Comparison of ENCODE assay signal across 13 mouse cellular contexts in the genomic region with DNA sequence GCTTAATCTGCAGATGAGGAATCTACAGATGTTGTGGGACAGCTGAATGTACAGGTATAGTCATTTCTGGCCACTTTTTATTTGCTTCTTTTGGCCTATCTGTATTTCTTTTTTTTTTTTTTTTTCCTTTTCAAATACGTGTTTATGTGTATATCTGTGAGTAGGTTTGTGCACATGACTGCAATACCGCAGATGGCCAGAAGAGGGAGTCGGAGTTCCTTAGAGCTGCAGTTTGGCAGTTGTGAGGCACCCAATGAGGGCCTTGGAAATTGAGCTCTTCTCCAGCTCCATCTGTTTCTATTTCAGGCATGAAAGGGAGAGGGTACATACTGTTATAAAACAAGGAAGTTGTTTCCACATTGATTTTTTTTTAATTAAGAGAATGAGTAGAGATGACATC.
DNase-seq lines count a peak whose midpoint lies in the region; ATAC-seq and TF ChIP-seq lines count a peak whose summit lies in the region.
"Had no signal": no experiment of that assay in that cellular context is flagged by ENCODE, and none has a peak within 500 bp of the region (broad histone marks: within the 10 kb centered on the region; RNA-seq: fewer than 3 reads in every experiment).

No protein-coding gene starts in this region.

- ATAC-seq in kidney, postnatal 0 days (replicated peaks; ENCODE audit: low FRiP score, low read depth) = no peak
- no peak for ATAC-seq in kidney, embryonic 14.5 days (ENCODE audit: low FRiP score, low TSS enrichment)
- no peak for ATAC-seq in granulocyte monocyte progenitor cell, adult 5-6 weeks (replicated peaks; ENCODE audit: poor library complexity, severe bottlenecking)

- peak; percentile 59 for TF ChIP-seq CTCF in kidney, postnatal 0 days (IDR thresholded peaks at IDR 0.05; ENCODE audit: low read depth)

- no peak overlapping the region for H3K27ac ChIP-seq in kidney, postnatal 0 days
- no peak overlapping the region for H3K27ac ChIP-seq in kidney, embryonic 14.5 days (ENCODE audit: low read depth, low read length)
- H3K27ac ChIP-seq: embryonic facial prominence, embryonic 15.5 days; heart, embryonic 10.5 days; liver, embryonic 15.5 days had no signal

- intact Hi-C loops in left cerebral cortex, postnatal 10 days (cut with DNase I) = no loop called here

- no peaks in the 10 kb centered on the region for H3K9me3 ChIP-seq in kidney, postnatal 0 days (replicated peaks; ENCODE audit: low read length)
- H3K9me3 ChIP-seq in kidney, embryonic 14.5 days (ENCODE audit: control insufficient read depth, low read length) = peaks cover 4% of the 10 kb centered on the region; the same call in 1 of the 2 replicates
- H3K9me3 ChIP-seq: embryonic facial prominence, embryonic 15.5 days; heart, embryonic 10.5 days; liver, embryonic 15.5 days had no signal

- no peaks in the 10 kb centered on the region for H3K4me1 ChIP-seq in kidney, postnatal 0 days (replicated peaks; ENCODE audit: insufficient read depth, low read length)
- no peaks in the 10 kb centered on the region for H3K4me1 ChIP-seq in kidney, embryonic 14.5 days (ENCODE audit: control insufficient read depth, insufficient read depth, low read length)
- H3K4me1 ChIP-seq: embryonic facial prominence, embryonic 15.5 days; liver, embryonic 15.5 days had no signal

- no peak for DNase-seq in kidney, postnatal 0 days (ENCODE audit: low spot score)
- DNase-seq in right cerebral cortex, postnatal 4 days = peak; percentile 40
- no peak for DNase-seq in right cerebral cortex, postnatal 25 days
- DNase-seq in c-Kit-negative CD71-positive TER-119-positive erythroid progenitor cells, embryonic 14.5 days (ENCODE audit: low read depth, low spot score) = peak; percentile 5
- DNase-seq in testis, postnatal 10 days (ENCODE audit: low spot score) = peak; percentile 72
- no peak for DNase-seq in left cerebral cortex, postnatal 10 days (ENCODE audit: extremely low spot score in 1 of 2, low spot score in 2 of 2)
- DNase-seq: adrenal gland, postnatal 36 days; kidney, adult 2 months had no signal

- H3K9ac ChIP-seq in kidney, postnatal 0 days (ENCODE audit: low read depth, low read length) = no peak overlapping the region
- H3K9ac ChIP-seq in kidney, embryonic 14.5 days (ENCODE audit: low read depth, low read length) = no peak overlapping the region
- H3K9ac ChIP-seq: embryonic facial prominence, embryonic 15.5 days; liver, embryonic 15.5 days had no signal

- H3K4me3 ChIP-seq in kidney, postnatal 0 days (replicated peaks; ENCODE audit: low read depth, low read length) = no peak overlapping the region
- H3K4me3 ChIP-seq in kidney, embryonic 14.5 days (ENCODE audit: low read length) = no peak overlapping the region
- H3K4me3 ChIP-seq: embryonic facial prominence, embryonic 15.5 days; heart, embryonic 10.5 days; liver, embryonic 15.5 days had no signal

- WGBS in kidney, postnatal 0 days = 80% methylated on average over 3 of the region's 3 CpGs
- WGBS in kidney, embryonic 14.5 days = 65% methylated on average over 3 of the region's 3 CpGs

- H3K36me3 ChIP-seq in kidney, postnatal 0 days (ENCODE audit: insufficient read depth, low read length) = no peaks in the 10 kb centered on the region
- H3K36me3 ChIP-seq in kidney, embryonic 14.5 days (ENCODE audit: control insufficient read depth, insufficient read depth, low read length) = no peaks in the 10 kb centered on the region
- H3K36me3 ChIP-seq: embryonic facial prominence, embryonic 15.5 days; heart, embryonic 10.5 days; liver, embryonic 15.5 days had no signal

- no peak overlapping the region for H3K4me2 ChIP-seq in kidney, postnatal 0 days (ENCODE audit: low read length)
- no peak overlapping the region for H3K4me2 ChIP-seq in kidney, embryonic 14.5 days (replicated peaks; ENCODE audit: low read depth, low read length)
- H3K4me2 ChIP-seq: embryonic facial prominence, embryonic 15.5 days; liver, embryonic 15.5 days had no signal

- no peaks in the 10 kb centered on the region for H3K27me3 ChIP-seq in kidney, postnatal 0 days (ENCODE audit: insufficient read depth, low read length)
- no peaks in the 10 kb centered on the region for H3K27me3 ChIP-seq in kidney, embryonic 14.5 days (ENCODE audit: control insufficient read depth, insufficient read depth, low read length)
- H3K27me3 ChIP-seq: liver, embryonic 15.5 days had no signal

Comparison
In these comparisons a context has a peak if more than half of its experiments do, and no peak if none do; other contexts are left out.
1. DNase-seq: peak in right cerebral cortex, postnatal 4 days (single experiment), c-Kit-negative CD71-positive TER-119-positive erythroid progenitor cells, embryonic 14.5 days (single experiment) and testis, postnatal 10 days (single experiment); none in kidney, postnatal 0 days (single experiment), right cerebral cortex, postnatal 25 days (single experiment) and left cerebral cortex, postnatal 10 days (0 of 2).